Mouse (Mus musculus): ENCODE results near the gene Megf11. TPM values are rescaled to one million over a fixed set of nuclear protein-coding genes. Genes with fewer than 3 reads are reported as not detected.

Gene Megf11
- total RNA-seq (2022), result 10 to 100 TPM in 3 of 4 experiments, 1 to 10 TPM in 1; 9.4 to 11.4 (median 11.1) TPM

DNA sequence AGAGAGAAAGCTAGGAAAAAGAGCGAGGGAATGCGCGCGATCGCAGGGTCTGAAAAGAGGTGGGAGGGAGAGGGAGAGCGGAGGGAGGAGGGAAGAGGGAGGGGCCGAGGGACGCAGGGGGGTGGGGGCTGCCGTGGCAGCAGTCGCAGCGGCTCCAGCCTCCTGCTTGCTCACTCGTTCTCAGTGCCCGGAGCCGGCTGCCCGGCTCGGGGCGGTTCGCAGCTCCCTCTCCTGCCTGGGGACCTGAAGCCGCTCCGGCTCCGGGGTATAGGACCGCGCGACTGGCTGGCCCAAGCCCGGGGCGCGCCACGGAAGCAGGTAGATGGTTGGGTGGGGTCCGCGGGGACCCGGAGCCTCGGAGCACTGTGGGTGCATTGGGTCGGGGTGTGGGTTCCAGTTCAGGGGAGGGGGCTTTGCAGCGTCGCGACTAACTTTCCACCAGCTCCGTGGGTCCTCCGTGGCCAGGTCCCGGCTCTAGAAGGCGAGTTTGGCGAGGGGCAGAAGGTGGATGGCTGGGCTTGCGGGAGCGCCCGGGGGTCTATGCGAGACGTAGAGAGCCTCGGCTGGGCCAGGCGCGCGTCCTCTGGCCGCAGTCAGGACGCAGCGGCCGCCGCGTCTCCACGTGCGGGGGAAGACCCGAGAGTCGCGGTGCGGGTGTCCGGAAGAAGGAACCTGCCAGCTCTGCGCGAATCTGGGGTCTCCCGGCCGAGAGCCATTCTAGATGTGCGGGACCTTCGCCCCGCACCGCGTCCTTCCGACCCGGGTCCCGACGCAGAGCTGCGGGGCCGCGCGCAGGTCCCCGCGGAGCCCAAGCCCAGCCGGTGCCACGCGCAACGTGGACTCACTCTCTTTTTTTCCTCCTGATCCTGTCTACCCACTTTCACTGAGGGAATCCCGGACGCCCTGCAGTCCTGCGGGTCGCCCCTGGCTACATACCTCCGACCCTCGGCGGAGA, at the start of gene Megf11:
Gene Megf11 (plus strand): TSS at position 116 of the 955 bp plus-strand sequence.
- DNase-seq (ENCODE audit: low spot score in 2 of 2), result no peak

DNA sequence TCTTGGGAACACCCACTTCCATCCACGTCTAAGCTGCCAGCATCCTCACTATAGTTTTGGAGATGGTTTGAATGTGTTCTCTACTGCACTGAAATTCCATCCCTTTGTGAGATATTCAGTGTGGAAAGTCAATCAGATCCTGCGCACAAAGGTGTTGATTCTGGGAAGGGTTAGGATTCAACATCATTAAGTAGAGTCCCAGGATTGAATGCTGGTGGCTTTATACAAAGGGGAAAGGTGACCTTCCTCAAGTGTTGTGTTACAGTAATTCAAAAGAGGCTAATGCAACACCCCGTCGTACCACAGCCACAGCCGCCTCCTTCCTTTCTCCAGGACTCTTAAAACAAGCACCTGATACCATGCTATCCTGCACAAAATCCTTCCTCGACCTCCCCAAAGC, 49.6 kb upstream of the Megf11 start:
- DNase-seq (ENCODE audit: low spot score in 2 of 2), result no peak

DNA sequence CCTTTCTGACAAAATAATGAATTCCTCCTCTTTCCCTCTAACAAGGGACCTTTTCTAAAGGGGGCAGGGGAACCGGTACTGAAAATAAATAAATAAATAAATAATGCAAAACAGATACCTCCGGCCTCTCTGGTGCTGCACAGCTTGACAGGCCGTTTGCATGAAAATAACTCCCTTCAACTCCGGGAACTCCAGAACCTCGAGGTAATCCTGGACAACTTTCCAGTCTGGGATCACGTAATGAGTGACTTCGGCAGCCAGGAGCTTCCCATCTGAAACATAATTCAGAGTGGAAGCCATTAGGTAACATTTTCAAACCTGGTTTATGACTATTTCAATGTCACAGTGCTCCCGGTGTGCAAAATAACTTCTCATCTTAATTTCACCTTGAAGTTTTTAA, 46.1 kb upstream of the Megf11 start:
- no peak for DNase-seq (ENCODE audit: low spot score in 2 of 2)

DNA sequence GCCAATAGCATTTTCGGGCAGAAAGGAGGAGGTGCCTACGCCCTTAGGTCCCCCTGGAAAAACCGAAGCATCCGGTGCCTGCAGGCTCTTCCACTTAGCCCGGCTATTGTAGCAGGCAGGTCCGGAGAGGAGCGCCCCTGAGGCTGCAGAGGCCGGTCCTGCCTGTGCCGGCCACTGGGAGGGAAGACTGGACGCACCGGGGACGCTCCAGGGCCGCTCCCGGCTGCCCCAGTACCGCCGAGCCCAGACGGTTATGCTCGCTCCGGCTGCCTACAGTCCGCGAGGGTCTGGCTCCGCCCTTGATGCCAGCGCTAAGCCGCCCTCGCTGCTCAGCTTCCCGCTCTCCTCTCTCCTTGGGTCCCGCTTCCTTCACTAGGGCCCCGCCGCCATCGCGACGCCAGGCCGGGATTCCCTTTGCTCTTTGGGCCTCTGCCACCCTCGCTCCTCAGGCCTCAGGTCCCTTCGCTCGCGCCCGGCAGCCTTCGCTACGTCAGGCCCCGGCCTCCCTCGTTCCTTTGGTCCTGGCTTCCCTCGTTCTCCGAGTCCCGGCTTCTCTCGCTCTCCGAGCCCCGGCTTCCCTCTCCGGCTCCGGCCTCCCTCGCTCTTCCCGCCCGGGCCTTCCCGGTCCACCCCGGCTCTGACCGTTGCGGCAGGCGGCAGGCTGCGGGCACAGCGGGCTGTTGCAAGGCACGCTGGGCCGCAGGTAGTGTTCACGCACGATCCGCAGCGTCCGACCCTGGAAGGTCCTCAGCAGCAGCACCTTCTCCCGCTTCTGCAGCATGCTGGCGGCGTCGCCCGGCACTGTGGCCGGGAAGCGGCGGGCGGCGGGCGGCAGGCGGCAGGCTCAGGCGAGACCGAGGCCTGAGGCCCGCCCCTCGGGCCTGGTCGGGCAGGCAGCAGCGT, 44.8 kb upstream of the Megf11 start:
- peak; percentile 30 to 60 for DNase-seq (ENCODE audit: low spot score in 2 of 2)

DNA sequence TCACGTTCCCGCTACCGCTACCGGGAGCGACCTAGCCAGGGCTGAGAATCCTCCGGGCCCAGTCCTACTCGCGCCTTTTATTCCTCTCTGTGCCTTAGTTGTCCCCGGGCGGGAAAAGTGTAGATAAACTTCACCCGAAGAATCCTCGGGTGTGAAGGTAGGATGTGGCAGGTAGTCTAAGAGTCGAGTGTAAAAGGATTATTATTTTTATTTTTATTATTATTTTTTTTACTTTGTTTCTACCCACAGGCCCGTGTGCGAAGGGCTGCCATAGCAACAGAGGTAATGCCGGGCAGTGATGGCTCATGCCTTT, 44.2 kb upstream of the Megf11 start, which contains the start of gene Dis3l:
Gene Dis3l (minus strand): TSS at position 35 of the 313 bp plus-strand sequence.
- no peak for DNase-seq (ENCODE audit: low spot score in 2 of 2)

GRCm38 (mm10) chr9:64341671-64342070, 43.8 kb upstream of the Megf11 start:
- no peak for DNase-seq (ENCODE audit: low spot score in 2 of 2)

- DNase-seq (ENCODE audit: low spot score in 2 of 2), result no peak
Measured at GRCm38 (mm10) chr9:64343656-64344055, 41.8 kb upstream of the Megf11 start.

DNA sequence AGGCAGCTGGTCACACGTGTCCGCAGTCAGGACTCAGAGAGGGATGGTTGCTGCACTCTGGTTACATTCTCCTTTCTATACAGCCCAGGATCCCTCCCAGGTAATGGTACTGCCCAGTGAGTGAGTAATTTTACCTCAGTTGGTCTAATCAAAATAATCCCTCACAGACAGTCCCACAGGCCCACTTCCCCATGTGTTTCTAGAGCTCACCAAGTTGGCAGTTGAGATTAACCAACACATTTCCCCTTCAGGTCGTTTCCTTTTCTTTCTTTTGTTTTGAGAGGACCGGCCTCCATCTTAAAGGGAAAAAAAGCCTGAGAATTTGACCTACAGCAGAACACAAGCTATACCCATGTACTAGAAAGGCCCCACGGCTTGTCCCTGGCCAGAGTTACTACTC, 39.5 kb upstream of the Megf11 start:
- DNase-seq (ENCODE audit: low spot score in 2 of 2), result no peak

GRCm38 (mm10) chr9:64347377-64347776, 38.0 kb upstream of the Megf11 start:
- no peak for DNase-seq (ENCODE audit: low spot score in 2 of 2)

- DNase-seq (ENCODE audit: low spot score in 2 of 2), result no peak
Measured at GRCm38 (mm10) chr9:64349490-64349889, 35.9 kb upstream of the Megf11 start.

GRCm38 (mm10) chr9:64351191-64351590, 34.2 kb upstream of the Megf11 start:
- DNase-seq (ENCODE audit: low spot score in 2 of 2), result no peak

DNA sequence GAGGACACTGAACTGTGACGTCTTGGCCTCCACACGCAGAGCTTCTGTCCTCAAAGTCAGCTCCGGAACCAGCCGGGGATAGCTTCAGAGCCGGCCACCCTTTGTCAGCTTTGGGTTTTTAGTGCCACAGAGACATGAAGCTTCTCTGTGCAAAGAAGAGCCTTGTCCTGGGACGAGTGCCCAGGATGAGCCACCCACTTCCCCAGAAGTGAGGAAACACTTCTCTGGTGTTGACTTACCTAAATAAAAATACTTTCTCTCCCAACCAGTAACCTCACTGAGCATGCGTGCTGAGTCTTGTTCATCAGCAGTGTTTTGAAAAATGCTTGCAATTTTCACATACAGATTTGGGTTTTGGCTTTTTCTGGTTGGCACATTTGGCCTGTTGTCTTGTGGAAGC, 29.8 kb upstream of the Megf11 start:
- DNase-seq (ENCODE audit: low spot score in 2 of 2), result peak in 1 of 2 experiments; percentile 26

DNA sequence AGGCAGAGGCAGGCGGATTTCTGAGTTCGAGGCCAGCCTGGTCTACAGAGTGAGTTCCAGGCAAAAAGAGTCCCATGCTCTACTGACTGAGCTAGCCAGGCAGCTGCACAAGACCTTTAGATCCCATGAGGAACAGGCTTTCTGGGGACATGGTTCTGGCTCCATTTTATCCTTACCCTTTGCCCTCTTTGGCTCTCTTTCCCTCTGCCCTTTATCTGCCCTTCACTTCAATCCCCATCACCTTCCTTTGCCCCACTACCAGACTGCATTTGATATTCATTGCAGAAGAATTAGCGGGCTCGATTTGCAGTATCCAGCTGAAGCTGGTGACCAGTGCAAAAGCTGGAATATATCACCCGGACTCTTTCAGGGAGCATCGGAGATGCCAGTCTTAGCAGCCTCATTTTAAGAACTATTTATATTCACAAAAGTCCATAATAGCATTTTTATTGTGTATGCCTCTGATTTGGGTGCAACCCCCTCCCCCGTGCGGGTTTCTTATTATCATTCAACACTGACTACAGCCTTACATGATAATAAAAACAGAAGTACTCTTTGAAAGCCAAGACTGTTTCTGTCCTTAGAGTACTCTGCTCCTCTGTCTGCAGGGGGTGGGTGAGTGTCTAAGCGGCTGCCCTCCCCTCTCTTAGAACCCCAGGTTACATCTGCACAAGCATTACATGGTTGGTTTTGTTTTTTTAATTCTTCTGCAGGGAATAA, 24.0 kb upstream of the Megf11 start:
- no peak for DNase-seq (ENCODE audit: low spot score in 2 of 2)

DNA sequence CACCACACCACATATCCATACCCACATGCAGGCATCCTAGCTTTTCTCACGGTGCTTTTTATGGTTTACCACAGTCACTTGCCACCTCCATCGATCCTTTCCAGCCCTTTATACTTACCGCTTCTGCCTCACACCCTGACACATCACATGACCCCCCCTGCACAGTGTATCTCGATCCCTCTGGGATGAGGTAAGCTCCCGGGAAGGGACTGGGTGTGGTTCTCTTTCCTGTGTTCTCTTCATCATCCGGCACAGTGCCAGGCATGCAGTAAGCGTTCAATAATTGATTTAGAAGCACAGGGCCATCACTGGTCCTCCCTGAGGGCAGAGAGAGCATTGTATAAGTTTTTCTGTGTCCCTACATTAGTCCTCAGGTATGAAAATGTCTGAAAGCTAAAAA, 15.6 kb upstream of the Megf11 start:
- no peak for DNase-seq (ENCODE audit: low spot score in 2 of 2)

GRCm38 (mm10) chr9:64371305-64371819, 14.1 kb upstream of the Megf11 start:
- DNase-seq (ENCODE audit: low spot score in 2 of 2), result no peak

DNA sequence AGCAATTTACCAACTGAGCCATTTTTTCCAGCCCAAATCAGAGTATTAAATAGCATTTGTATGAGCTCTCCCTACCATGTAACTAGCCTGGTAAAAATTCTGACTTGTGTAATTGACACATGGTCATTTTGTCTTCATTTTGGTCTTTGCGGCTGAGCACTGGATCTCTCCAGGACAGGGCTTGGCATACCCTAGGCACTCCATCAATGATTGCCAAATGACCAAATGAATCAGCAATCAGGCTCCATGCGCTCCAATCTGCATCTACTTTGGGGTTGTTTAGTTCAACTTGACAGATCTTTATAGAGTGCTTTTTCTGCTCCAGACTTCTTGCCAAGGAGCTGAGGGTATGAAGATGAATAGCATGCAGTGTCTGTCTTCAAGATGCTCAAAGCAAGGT, 9.0 kb upstream of the Megf11 start:
- DNase-seq (ENCODE audit: low spot score in 2 of 2), result no peak

- DNase-seq (ENCODE audit: low spot score in 2 of 2), result no peak
Measured at GRCm38 (mm10) chr9:64383021-64383788, 2.2 kb upstream of the Megf11 start.

DNA sequence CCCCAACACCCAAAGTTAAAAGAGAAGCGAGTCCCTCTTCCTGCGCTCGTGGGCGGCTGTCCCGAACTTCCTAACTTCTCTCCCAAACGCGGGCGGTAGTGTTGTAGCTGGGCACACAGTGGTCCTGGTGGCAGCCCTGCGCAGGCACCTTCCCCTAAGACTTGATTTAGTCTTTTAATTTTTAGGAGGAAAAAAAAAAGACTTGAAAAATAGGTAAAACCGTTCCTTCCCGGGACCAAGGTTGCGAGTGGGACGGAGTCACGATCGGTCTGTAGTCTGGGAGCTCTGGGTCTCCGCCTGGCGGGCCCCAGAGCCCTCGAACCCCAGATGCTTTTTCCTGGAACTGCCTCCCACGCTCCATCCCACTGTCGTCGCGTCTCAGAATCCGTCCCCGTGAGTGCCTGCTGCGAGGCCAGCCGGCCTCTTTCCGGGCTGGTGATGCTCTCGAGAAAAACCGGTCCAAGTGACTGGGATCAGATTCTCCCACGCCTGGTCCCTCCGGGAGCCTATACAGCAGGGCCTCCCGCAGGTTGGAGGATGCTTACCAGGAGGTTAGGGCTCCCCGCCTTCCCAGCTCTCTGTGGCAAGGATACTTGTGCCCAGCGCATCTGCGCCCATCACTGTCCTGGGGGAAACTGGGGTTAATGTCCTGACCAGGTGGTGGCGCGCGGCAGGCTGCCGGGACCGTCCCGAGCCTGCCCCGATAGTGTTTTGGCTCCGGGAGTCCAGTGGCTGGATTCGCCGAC, 1.2 kb downstream of the Megf11 start:
- DNase-seq (ENCODE audit: low spot score in 2 of 2), result peak in 1 of 2 experiments; percentile 12

DNA sequence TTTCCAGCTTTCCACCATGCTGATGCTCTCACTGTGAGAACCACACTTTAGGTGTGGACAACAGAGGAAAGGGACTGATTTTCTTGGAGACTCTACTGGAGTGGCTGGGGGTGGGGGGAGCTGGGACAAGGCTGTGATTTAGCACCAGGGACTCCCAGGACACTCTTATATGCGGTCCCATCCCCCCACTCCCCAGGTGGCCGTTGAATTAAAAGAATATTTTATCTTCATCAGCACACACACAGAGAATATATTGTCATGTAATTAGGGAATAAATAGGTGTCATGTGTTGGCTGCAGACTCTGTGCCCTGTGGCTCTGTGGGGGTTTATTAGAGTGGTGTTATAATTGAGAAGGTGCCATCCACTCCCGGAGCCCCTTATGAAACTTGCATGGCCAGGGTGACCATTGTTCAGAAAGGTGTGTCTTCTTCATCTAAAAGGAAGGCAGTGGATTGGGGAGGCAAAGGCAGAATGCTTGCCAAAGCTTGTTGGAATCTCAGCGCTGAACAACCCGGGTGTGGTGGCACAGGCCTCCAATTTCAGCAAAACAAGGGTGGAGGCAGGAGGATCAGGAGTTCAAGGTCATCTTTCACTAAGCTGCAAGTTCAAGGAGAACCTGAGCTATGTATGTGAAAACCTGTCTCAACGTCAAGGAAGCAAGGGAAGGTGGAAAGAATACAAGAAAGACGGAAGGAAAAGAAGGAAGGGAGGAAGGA, 4.3 kb downstream of the Megf11 start:
- DNase-seq (ENCODE audit: low spot score in 2 of 2), result no peak
